Mouse (Mus musculus) Muller cell, postnatal 12 days (primary cell): ENCODE measurements around the gene Fkbp10.

Source experiments
- DNase-seq: peaks from one replicate; pipeline ENCODE4 v3.0.0-alpha.2; 2015; ENCODE audit errors: inconsistent ontology term

The Fkbp10 gene

GRCm38 (mm10) chr11:100411736-100412135 is 3.8 kb upstream of the Fkbp10 start:
- no peak for DNase-seq

- DNase-seq, result no peak
Observed at GRCm38 (mm10) chr11:100413541-100413940, 2.0 kb upstream of the Fkbp10 start.

GRCm38 (mm10) chr11:100414021-100414913 is 1.2 kb upstream of the Fkbp10 start, which contains the start of gene P3h4:
TSS of gene P3h4 (minus strand) at chr11:100414836.
- DNase-seq, result peak; percentile 94

- no peak for DNase-seq
Observed at GRCm38 (mm10) chr11:100421537-100421936, 6.0 kb downstream of the Fkbp10 start.

- DNase-seq, result no peak
Observed at GRCm38 (mm10) chr11:100423836-100424235, 8.3 kb downstream of the Fkbp10 start.

DNA sequence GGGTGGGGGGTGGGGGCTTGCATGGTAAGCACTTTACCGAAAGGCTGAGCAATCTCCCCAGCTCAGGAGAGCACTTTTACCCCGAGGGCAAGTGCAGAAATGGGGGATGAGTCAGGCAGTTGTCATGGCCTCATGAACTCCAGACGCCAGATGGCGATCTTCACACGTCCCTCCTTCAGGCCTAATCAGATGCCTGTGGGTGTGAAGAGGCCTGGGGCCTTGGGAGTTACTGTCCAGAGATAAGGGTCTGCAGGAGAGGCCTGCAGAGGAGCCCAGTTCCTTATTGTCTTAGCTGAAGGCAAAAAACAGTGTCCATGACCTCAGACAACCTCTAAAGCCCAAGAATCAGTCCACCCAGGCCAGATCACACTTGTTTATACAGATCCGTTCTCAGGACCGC is 10.4 kb downstream of the Fkbp10 start:
- DNase-seq, result peak; percentile 71

- DNase-seq, result no peak
Observed at GRCm38 (mm10) chr11:100426820-100427219, 11.3 kb downstream of the Fkbp10 start.

DNA sequence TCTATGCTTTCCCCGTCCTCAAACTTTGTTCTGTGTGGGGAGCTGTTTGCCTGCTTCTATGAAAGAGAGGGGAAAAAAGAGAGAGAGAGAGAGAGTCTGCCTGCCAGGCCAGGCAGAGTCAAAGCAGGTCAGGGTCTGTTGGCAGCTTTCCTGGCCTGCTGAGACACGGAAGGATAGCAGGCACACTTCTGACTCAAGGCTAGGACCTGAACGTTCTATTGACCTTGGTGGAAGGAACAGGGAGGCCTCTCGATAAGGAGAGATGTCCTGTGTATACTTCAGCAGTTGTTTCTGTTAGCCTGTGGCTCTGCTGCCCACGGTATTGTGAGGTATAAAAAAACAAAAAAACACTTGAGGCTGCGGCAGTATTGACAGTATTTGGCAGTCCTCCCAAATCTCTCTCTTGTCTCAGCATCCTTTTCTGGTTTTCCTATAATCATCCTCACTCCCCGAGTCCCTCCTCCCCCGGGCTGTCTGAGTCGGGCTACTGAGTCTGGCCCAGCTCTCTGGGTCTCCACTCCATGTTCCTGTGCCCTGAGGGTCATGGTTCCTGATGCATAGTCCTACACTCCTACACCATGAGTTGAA is 13.2 kb downstream of the Fkbp10 start:
- DNase-seq, result peak; percentile 65

DNA sequence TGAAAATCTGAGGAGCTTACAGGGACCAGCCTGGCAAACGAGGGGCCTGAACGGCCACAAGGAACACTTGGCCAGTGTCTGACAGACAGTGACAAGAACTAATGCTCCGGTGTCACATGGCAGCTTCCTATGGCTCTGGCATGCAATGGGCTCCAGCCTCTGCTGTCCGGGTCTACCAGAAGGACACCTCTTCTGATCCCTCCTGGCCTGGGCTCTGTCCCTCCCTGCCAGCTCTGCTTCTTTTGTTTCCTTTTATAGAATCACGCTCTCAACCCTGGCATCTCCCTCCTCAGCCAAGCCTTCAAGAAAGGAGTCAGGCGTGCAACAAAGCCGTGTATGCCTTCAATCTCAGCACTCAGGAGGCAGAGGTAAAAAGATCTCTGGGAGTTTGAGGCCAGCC is 14.6 kb downstream of the Fkbp10 start:
- DNase-seq, result no peak

DNA sequence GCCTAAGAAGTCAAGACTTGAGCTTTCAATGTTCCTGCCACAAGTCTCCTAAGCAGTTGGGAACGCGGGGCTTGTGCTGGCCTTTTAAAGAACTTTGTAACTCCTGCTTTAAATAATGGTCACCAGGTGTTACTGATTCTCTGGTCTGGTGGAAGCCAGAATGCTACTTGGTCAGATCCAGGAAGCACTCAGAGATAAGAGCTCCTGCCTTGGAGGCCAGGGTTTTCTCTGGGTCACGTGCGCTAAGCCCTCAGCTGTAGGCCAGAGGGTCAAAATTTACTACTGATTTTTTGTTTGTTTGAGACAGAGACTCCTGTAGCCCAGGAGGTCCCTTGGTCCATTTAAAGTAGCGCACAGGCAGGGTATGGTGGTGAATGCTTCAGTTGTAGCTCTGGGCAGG is 16.5 kb downstream of the Fkbp10 start:
- DNase-seq, result no peak

GRCm38 (mm10) chr11:100435678-100436246 is 20.3 kb downstream of the Fkbp10 start:
- DNase-seq, result no peak

DNA sequence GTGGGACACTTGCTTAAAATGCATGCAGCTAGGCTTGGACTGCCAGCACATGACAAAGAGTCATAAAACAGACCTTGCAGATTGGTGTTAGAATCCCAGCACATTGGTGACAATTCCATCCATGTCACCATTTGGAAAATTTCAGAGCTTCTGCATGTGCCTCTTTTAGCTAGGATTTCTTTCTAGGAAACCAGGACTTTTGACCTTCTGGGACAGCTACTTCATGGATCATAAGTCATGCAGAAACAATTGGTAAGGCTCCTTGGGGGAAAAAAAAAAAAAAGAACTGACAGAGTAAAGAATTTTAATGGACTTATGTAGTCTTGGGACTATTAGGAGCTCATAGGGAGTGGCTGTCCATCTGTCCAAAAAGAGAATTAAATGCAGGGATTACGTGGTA is 22.4 kb downstream of the Fkbp10 start:
- DNase-seq, result no peak

DNA sequence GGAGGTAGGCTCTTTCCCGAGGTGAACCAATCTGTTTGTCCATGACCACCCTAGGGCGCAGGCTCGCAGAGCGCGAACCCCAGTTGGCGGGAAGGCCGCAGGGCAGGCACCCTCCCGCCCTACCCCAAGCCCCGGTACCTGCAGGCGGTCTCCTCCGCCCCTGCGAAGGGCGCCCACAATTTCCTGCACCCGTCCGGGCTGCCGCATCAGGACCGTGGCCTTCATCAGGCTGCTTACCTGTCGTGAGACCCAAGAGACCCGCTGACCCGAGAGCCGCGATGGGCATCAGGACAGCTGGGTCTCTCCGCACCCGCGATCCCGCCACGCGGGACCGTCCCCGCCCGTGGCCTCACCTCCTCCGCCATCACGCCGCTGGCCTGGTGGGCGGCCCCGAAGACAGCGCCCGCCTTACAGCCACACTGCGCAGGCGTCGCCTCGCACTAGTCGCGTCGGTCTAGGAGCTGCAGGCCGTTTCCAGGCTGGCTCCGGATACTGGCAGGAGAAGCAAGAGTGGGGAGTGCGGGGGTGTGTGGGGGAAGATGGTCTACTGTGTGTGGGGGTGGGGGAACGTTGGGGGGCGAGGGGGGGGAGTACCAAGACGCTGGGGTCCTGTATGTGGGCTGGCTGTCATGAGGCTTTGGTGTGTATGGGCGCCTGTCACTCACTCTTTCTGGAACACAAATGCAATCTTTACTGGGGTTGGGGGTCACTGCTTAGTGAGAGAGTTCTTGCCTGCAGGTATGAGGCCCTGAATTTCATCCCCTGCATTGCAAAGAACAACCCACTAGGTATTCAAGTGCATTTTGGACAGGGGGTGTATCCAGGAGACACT is 25.4 kb downstream of the Fkbp10 start:
- peak; percentile 79 for DNase-seq

DNA sequence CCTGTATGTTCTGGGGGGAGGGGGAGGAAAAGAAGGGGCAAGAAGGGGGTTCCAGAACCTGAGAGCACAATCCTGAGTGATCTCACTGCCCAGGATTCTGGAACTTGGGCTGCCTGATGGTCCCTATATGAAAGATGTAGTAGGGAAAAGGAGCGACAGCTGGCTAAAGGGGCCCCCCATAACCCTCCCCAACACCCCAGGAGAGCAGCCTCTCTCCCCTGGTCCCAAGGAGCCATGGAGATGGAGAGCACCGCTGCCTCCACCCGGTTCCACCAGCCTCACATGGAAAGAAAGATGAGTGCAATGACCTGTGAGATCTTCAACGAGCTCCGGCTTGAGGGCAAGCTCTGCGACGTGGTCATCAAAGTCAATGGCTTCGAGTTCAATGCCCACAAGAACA is 26.3 kb downstream of the Fkbp10 start, which contains the start of the genes Nt5c3b and Klhl10:
Nt5c3b (minus strand) TSS at position 12 of the 400 bp plus-strand sequence.
Klhl10 (plus strand) TSS at position 121 of the 400 bp plus-strand sequence.
- no peak for DNase-seq

GRCm38 (mm10) chr11:100442625-100443024 is 27.1 kb downstream of the Fkbp10 start:
- peak; percentile 19 for DNase-seq

- DNase-seq, result no peak
Observed at GRCm38 (mm10) chr11:100457247-100457646, 41.8 kb downstream of the Fkbp10 start.

GRCm38 (mm10) chr11:100457711-100458110 is 42.2 kb downstream of the Fkbp10 start:
- no peak for DNase-seq

DNA sequence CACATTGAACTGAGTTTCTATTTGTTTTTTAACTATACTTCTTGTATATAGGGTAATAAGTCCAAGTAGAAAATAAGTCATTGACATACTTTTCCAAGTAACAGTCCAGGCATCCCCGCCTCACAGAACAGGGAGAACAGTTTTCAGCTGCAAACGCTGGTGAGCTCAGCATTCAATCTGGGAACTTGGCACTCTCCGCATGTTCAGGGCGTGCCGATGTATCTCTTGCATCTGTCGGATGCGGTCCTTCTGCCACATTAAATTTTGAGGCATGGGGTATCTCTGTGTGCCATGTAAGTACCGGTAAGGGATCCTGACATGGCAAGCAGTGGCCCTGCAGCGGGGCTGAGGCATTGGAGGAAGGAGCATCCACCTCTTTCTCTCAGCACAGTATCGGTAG is 47.2 kb downstream of the Fkbp10 start:
- DNase-seq, result no peak

DNA sequence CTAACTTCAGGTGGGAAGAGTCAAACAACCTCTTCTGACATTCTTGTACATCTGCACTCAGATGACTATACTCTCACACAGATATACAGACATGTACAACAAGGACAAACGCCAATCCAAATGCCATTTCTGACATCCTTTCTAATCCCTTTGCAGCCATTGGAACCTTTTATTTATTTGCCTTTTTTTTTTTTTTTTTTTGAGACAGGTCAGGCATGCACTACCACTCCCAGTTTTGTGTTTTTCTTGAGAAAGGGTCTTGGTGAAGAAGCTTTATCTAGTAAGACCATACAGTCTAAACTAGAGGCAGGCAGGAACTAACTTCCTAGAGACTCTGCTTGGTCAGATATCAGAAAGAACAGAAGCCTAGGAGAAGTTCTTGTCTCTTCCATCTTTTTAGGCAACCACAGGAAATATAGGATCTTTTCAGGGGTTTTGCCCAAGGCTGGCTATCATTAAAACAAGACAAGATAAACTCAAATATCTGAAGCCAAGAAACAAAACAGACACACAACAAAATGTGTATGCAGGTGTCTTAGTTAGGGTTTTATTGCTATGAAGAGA is 49.8 kb downstream of the Fkbp10 start:
- no peak for DNase-seq

- DNase-seq, result no peak
Observed at GRCm38 (mm10) chr11:100465833-100466232, 50.3 kb downstream of the Fkbp10 start.
